Mouse (Mus musculus) embryo, embryonic 9.5 days (tissue): ENCODE measurements around the gene Trpm7.
A peak's percentile ranks its signal among the peaks of the same experiment; 100 is the strongest.
"Not testable (repeated sequence)": the region's sequence is repeated elsewhere in the genome, so short reads cannot be mapped to it uniquely, and the experiment has no call there.

Experiments
- DNase-seq: peaks from one replicate; pipeline ENCODE4 v3.0.0-alpha.2; 2017; ENCODE audit errors: extremely low spot score

The Trpm7 gene

GRCm38 (mm10) chr2:126875871-126876796 is at the start of gene Trpm7:
Trpm7 (minus strand) TSS chr2:126876230.
- DNase-seq, result peak; percentile 88

DNA sequence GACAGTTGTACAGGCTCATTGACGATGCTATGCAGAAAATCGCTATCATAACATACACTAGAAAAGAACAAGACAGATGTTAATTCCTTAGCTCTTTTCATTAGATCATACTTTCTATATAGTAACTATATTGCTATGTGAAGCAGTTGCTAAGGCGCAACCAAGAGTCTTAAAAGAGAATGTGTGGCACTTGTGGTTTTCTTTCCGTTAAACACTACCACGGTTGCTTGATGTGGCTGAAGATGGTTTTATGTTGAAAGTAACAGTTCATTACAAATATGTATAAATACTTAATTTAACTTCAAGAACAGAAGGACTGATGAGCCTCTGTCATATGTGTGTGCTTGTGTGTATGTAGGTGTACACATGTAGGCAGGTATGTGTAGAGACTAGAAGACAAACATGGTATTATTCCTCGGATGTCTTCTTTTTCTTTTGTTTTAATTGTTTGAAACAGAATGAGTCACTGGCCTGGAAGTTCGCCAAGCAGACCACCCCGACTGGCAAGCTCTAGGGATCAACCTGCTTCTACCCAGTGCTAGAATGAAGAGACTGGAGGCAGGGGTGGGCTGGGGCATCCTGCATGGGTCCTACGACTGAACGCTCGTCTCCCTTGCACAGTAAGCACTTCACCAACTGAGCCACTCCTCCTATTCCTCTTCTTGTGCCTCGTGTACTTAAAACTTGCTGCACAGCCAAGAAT is 44.5 kb upstream of the Trpm7 start:
- DNase-seq, result no peak

- no peak for DNase-seq
These were observed 40.2 kb upstream of the Trpm7 start for GRCm38 (mm10) chr2:126916236-126916635.

- DNase-seq, result no peak
These were observed 38.1 kb upstream of the Trpm7 start for GRCm38 (mm10) chr2:126914096-126914495.

DNA sequence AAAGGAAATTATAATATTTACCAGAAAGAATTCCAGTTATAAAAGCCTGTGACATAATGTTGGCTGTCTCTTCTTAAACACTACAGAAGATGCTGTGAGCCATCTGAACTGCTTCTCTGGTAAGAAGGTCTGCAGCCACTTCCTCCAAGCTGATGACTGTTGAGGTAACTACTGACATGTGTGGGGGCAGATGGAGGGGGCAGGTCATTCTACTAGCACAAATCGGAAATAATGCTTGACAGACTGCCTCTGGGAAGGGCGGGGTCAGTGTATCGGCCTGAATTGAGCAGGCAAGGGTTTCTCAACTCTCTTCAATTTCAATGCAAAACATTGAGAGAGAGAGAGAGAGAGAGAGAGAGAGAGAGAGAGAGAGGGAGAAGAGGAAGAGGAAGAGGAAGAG is 28.1 kb upstream of the Trpm7 start:
- no peak for DNase-seq

- no peak for DNase-seq
These were observed 21.5 kb upstream of the Trpm7 start for GRCm38 (mm10) chr2:126897511-126897910.

- no peak for DNase-seq
These were observed 20.9 kb upstream of the Trpm7 start for GRCm38 (mm10) chr2:126896941-126897340.

- DNase-seq, result no peak
These were observed 18.2 kb upstream of the Trpm7 start for GRCm38 (mm10) chr2:126894245-126894644.

DNA sequence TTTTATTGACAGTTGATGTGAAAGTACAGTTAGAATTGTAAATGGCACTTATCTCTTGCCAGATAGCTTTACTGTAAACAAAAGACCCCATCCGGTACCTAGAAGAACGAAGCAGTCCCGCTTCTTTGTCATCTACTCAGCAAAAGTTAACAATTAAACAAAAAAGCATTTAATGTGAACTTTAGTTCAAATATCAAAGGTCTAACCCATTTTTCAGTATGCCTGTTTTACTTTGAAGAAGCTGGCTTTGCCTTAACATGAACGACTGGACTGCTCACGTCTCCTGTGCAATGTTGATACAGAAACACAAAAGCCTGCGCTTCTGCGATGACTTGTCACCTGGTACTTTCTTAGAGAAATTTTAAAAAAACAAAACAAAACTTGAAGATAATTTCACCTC is 16.3 kb upstream of the Trpm7 start:
- no peak for DNase-seq

GRCm38 (mm10) chr2:126891743-126892142 is 15.7 kb upstream of the Trpm7 start:
- no peak for DNase-seq

- DNase-seq, result no peak
These were observed 11.1 kb upstream of the Trpm7 start for GRCm38 (mm10) chr2:126887141-126887540.

DNA sequence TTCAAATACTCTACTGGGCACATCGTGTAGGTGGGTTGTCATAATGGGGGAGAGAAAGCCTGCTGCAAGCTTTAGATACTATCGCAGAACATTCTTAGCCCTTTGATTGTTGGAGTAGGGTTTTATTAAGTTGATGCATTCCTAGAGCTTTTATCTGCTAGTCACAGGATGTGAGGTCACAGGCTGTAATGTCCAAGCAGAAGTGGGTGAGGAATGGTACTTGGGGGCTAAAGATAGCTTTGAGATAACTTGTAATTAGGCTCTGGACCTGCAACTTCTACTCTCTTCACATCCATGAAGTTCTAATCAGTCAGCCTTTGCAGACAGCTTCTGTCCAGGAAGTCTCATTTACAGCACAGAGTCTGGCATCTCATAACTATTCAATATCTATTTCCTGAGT is 9.8 kb upstream of the Trpm7 start:
- DNase-seq, result no peak

GRCm38 (mm10) chr2:126882711-126883110 is 6.7 kb upstream of the Trpm7 start:
- not testable (repeated sequence) for DNase-seq

GRCm38 (mm10) chr2:126877991-126878390 is 2.0 kb upstream of the Trpm7 start:
- no peak for DNase-seq

DNA sequence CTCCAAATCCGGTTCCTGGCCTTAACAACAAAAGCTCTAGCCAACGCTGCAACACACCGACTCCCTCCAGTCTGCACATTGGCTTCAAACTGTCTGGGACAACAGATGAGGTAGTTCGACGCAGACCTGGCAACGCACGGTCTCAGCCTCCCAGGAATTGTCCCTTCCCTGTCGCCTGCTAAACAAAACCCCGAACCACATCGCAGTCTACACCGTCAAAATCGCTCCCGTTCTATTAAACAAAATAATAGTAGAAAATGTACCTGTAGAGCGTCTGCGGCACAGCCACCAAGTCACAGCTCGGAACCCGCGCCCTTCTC is 554 bp downstream of the Trpm7 start:
- no peak for DNase-seq

- DNase-seq, result peak; percentile 31
These were observed 1.1 kb downstream of the Trpm7 start for GRCm38 (mm10) chr2:126874809-126875515.

GRCm38 (mm10) chr2:126866301-126866700 is 9.7 kb downstream of the Trpm7 start:
- DNase-seq, result no peak

GRCm38 (mm10) chr2:126865501-126866199 is 10.4 kb downstream of the Trpm7 start:
- DNase-seq, result no peak

GRCm38 (mm10) chr2:126865026-126865425 is 11.0 kb downstream of the Trpm7 start:
- DNase-seq, result no peak

- no peak for DNase-seq
These were observed 31.3 kb downstream of the Trpm7 start for GRCm38 (mm10) chr2:126844751-126845150.

GRCm38 (mm10) chr2:126838848-126839247 is 37.2 kb downstream of the Trpm7 start:
- DNase-seq, result no peak

DNA sequence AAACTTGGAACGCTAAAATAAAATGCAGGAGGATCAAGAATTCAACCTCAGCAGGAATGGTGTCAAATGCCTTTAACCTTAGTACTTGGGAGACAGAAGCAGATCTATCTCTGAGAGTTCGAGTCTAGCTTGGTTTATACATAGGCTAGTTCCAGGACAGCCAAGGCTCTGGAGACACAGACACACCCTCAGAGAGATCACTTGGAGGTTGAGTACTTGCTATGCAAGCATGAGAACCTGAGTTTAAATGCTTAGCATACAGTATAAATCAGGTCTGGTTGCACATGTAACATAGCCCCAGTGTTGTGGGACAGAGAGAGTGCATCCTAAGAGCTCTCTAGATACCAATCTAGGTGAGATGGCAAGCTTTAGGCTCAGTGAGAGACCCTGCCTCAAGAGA is 58.6 kb downstream of the Trpm7 start:
- DNase-seq, result no peak
